Mouse (Mus musculus): ENCODE measurements around the gene Kdm6b. TPM values are rescaled to one million over a fixed set of nuclear protein-coding genes. Genes with fewer than 3 reads are reported as not detected.

Kdm6b gene
- polyA plus RNA-seq, 1 experiment from 2014 or later, result 13.1 TPM

- Histone ChIP-seq H3K27me3 (ENCODE audit: control insufficient read depth, insufficient read depth, low read length) (no peaks in the 10 kb centered on the region), H3K4me3 (ENCODE audit: low read depth, low read length) (no peak overlapping the region), H3K9ac (ENCODE audit: low read length) (no peak overlapping the region), H3K4me1 (replicated peaks; ENCODE audit: control insufficient read depth, insufficient read depth) (0 out of 2 replicates have a peak, but pooled peaks cover 3% of the 10 kb centered on the region), H3K36me3 (ENCODE audit: control insufficient read depth, insufficient read depth, low read length) (no peaks in the 10 kb centered on the region), H3K27ac (replicated peaks) (no peak overlapping the region), H3K9me3 (ENCODE audit: control insufficient read depth, low read length) (no peaks in the 10 kb centered on the region), H3K4me2 (replicated peaks; ENCODE audit: low read depth) (no peak overlapping the region; the same call in 1 of the 2 replicates)
- 51% methylated on average over 10 of the region's 10 CpGs for WGBS
- ATAC-seq (ENCODE audit: low FRiP score, low TSS enrichment) (peak; percentile 19; the same call in 1 of the 2 replicates), DNase-seq (ENCODE audit: low spot score) (peak; percentile 64)
- TF ChIP-seq CTCF (IDR thresholded peaks at IDR 0.05; ENCODE audit: low read depth), result peak; percentile 84
- no peak for TF ChIP-seq EP300 (optimal IDR thresholded peaks at IDR 0.05)
These were observed 23.0 kb downstream of the Kdm6b start for GRCm38 (mm10) chr11:69390400-69391034.

GRCm38 (mm10) chr11:69389531-69390399 lies 23.7 kb downstream of the Kdm6b start:
- Histone ChIP-seq H3K9ac (ENCODE audit: low read length) (no peak overlapping the region), H3K4me3 (ENCODE audit: low read depth, low read length) (no peak overlapping the region), H3K9me3 (ENCODE audit: control insufficient read depth, low read length) (no peaks in the 10 kb centered on the region), H3K27me3 (ENCODE audit: control insufficient read depth, insufficient read depth, low read length) (no peaks in the 10 kb centered on the region), H3K36me3 (ENCODE audit: control insufficient read depth, insufficient read depth, low read length) (no peaks in the 10 kb centered on the region), H3K27ac (replicated peaks) (no peak overlapping the region), H3K4me2 (replicated peaks; ENCODE audit: low read depth) (no peak overlapping the region; the same call in 1 of the 2 replicates), H3K4me1 (replicated peaks; ENCODE audit: control insufficient read depth, insufficient read depth) (0 out of 2 replicates have a peak, but pooled peaks cover 3% of the 10 kb centered on the region)
- WGBS, result 45% methylated on average over 14 of the region's 14 CpGs
- ATAC-seq (ENCODE audit: low FRiP score, low TSS enrichment) (peak; percentile 19), DNase-seq (ENCODE audit: low spot score) (peak; percentile 33)
- TF ChIP-seq CTCF (IDR thresholded peaks at IDR 0.05; ENCODE audit: low read depth), result no peak
- TF ChIP-seq EP300 (optimal IDR thresholded peaks at IDR 0.05), result no peak

GRCm38 (mm10) chr11:69388680-69389079 lies 24.8 kb downstream of the Kdm6b start:
- Histone ChIP-seq H3K9me3 (ENCODE audit: control insufficient read depth, low read length) (no peaks in the 10 kb centered on the region), H3K4me3 (ENCODE audit: low read depth, low read length) (no peak overlapping the region), H3K4me2 (replicated peaks; ENCODE audit: low read depth) (no peak overlapping the region), H3K27me3 (ENCODE audit: control insufficient read depth, insufficient read depth, low read length) (no peaks in the 10 kb centered on the region), H3K9ac (ENCODE audit: low read length) (no peak overlapping the region), H3K27ac (replicated peaks) (no peak overlapping the region), H3K36me3 (ENCODE audit: control insufficient read depth, insufficient read depth, low read length) (no peaks in the 10 kb centered on the region), H3K4me1 (replicated peaks; ENCODE audit: control insufficient read depth, insufficient read depth) (no peaks in the 10 kb centered on the region)
- 95% methylated on average over 4 of the region's 4 CpGs for whole genome bisulfite sequencing
- TF ChIP-seq CTCF (IDR thresholded peaks at IDR 0.05; ENCODE audit: low read depth) (peak; percentile 14; the same call in 1 of the 2 replicates), EP300 (optimal IDR thresholded peaks at IDR 0.05) (no peak)
- ATAC-seq (ENCODE audit: low FRiP score, low TSS enrichment) (no peak), DNase-seq (ENCODE audit: low spot score) (no peak)

- Histone ChIP-seq H3K9me3 (ENCODE audit: control insufficient read depth, low read length) (no peaks in the 10 kb centered on the region), H3K9ac (ENCODE audit: low read length) (no peak overlapping the region), H3K36me3 (ENCODE audit: control insufficient read depth, insufficient read depth, low read length) (no peaks in the 10 kb centered on the region), H3K4me1 (replicated peaks; ENCODE audit: control insufficient read depth, insufficient read depth) (no peaks in the 10 kb centered on the region), H3K27me3 (ENCODE audit: control insufficient read depth, insufficient read depth, low read length) (no peaks in the 10 kb centered on the region), H3K4me3 (ENCODE audit: low read depth, low read length) (no peak overlapping the region), H3K4me2 (replicated peaks; ENCODE audit: low read depth) (no peak overlapping the region), H3K27ac (replicated peaks) (no peak overlapping the region)
- TF ChIP-seq CTCF (IDR thresholded peaks at IDR 0.05; ENCODE audit: low read depth) (peak; percentile 33; the same call in 1 of the 2 replicates), EP300 (optimal IDR thresholded peaks at IDR 0.05) (no peak)
- 71% methylated on average over 7 of the region's 7 CpGs for WGBS
- DNase-seq (ENCODE audit: low spot score) (no peak), ATAC-seq (ENCODE audit: low FRiP score, low TSS enrichment) (no peak)
These were observed 26.7 kb downstream of the Kdm6b start for GRCm38 (mm10) chr11:69386758-69387157.

GRCm38 (mm10) chr11:69384979-69385378 lies 28.5 kb downstream of the Kdm6b start:
- H3K36me3 ChIP-seq (ENCODE audit: control insufficient read depth, insufficient read depth, low read length), result no peaks in the 10 kb centered on the region
- TF ChIP-seq EP300 (optimal IDR thresholded peaks at IDR 0.05) (no peak), CTCF (IDR thresholded peaks at IDR 0.05; ENCODE audit: low read depth) (no peak)
- no peaks in the 10 kb centered on the region for H3K4me1 ChIP-seq (replicated peaks; ENCODE audit: control insufficient read depth, insufficient read depth)
- H3K9me3 ChIP-seq (ENCODE audit: control insufficient read depth, low read length), result no peaks in the 10 kb centered on the region
- WGBS, result 82% methylated on average over 6 of the region's 6 CpGs
- ATAC-seq (ENCODE audit: low FRiP score, low TSS enrichment), result no peak
- DNase-seq (ENCODE audit: low spot score), result no peak
- no peak overlapping the region for H3K9ac ChIP-seq (ENCODE audit: low read length)
- no peak overlapping the region for H3K4me2 ChIP-seq (replicated peaks; ENCODE audit: low read depth)
- H3K27me3 ChIP-seq (ENCODE audit: control insufficient read depth, insufficient read depth, low read length), result no peaks in the 10 kb centered on the region
- no peak overlapping the region for H3K4me3 ChIP-seq (ENCODE audit: low read depth, low read length)
- no peak overlapping the region for H3K27ac ChIP-seq (replicated peaks)
